Mouse (Mus musculus) kidney, embryonic 14.5 days (tissue): ENCODE results near the gene Polm. TPM values are rescaled to one million over a fixed set of nuclear protein-coding genes. Genes with fewer than 3 reads are reported as not detected.
A peak's percentile ranks its signal among the peaks of the same experiment; 100 is the strongest.

ENCODE experiments used
- ATAC-seq: fragments of 200-750 bp; cut with Nextera tagmentation; 2 replicates; pipeline ENCODE4 v1.8.0; 2017; ENCODE audit warnings: moderate number of reproducible peaks, mild to moderate bottlenecking, moderate TSS enrichment, moderate library complexity; ENCODE audit not compliant: low FRiP score, low TSS enrichment
- H3K27ac ChIP-seq: fragments of 300-500 bp; sonication (generic); 2 replicates; pipeline ENCODE4 v1.5.1; 2014; ENCODE audit warnings: low read depth, mild to moderate bottlenecking, low read length, moderate library complexity, mixed read lengths
- H3K27me3 ChIP-seq: fragments of 300-500 bp; sonication (generic); 2 replicates; pipeline ENCODE4 v1.6.1; 2014; ENCODE audit warnings: mild to moderate bottlenecking, low read length; ENCODE audit not compliant: control insufficient read depth, insufficient read depth
- H3K36me3 ChIP-seq: fragments of 300-500 bp; sonication (generic); 2 replicates; pipeline ENCODE4 v1.6.1; 2014; ENCODE audit warnings: low read length, mixed read lengths; ENCODE audit not compliant: control insufficient read depth, insufficient read depth
- H3K4me1 ChIP-seq: fragments of 300-500 bp; sonication (generic); 2 replicates; pipeline ENCODE4 v1.6.1; 2014; ENCODE audit warnings: low read length, mixed read lengths; ENCODE audit not compliant: control insufficient read depth, insufficient read depth
- H3K4me2 ChIP-seq: fragments of 300-500 bp; sonication (generic); replicated peaks from 2 replicates; pipeline ENCODE4 v1.6.1; 2014; ENCODE audit warnings: low read depth, mild to moderate bottlenecking, low read length
- H3K4me3 ChIP-seq: fragments of 300-500 bp; sonication (generic); 2 replicates; pipeline ENCODE4 v1.5.1; 2014; ENCODE audit warnings: mild to moderate bottlenecking, low read length
- H3K9ac ChIP-seq: fragments of 300-500 bp; sonication (generic); 2 replicates; pipeline ENCODE4 v1.6.1; 2014; ENCODE audit warnings: low read depth, mild to moderate bottlenecking, low read length, moderate library complexity
- H3K9me3 ChIP-seq: fragments of 300-500 bp; sonication (generic); 2 replicates; pipeline ENCODE4 v1.6.1; 2016; ENCODE audit warnings: low read length; ENCODE audit not compliant: control insufficient read depth
- WGBS: fragments of 180-500 bp; shearing (Covaris S2); extraction: QIAGEN DNeasy Blood & Tissue Kit; methylation state at CpG from one replicate; pipeline ENCODE4 v1.1.7; 2014; 5-methylcytosine and 5-hydroxymethylcytosine counted together
- polyA plus RNA-seq: library from polyadenylated mRNA; unstranded; fragments of >200 nt; fragmentation: Nextera tagmentation; extraction: Ambion mirVana; gene quantifications from 2 replicates; pipeline ENCODE4 v1.2.1, GENCODE M21; 2014

Polm gene
- polyA plus RNA-seq, 1 experiment from 2014 or later: 9.1 TPM

DNA sequence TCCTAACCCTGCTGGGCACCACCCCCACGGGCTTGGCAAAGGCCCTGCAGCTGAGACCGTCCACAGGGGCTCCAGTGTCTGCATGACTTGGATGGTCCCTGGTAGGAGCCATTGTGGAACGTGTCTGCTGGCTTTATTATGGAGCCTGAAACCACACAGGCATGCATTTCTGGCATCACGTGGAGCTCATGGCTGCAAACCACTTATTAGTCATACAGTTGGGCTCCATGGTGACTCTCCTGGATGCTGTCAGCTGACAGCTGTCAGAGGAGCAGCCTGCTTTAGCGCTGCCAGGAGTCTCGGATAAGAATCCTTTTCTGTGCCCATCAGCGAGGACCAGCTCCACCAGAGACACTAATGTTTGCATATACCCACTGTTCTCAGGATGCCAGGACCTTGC, 42.1 kb downstream of the Polm start:
- H3K27ac ChIP-seq: no peak overlapping the region
- no peaks in the 10 kb centered on the region for H3K27me3 ChIP-seq
- H3K9ac ChIP-seq: no peak overlapping the region
- no peaks in the 10 kb centered on the region for H3K9me3 ChIP-seq
- H3K4me1 ChIP-seq: no peaks in the 10 kb centered on the region; the same call in 1 of the 2 replicates
- H3K4me2 ChIP-seq: no peak overlapping the region
- H3K36me3 ChIP-seq: peaks cover 86% of the 10 kb centered on the region
- ATAC-seq: no peak
- 90% methylated on average over 7 of the region's 7 CpGs for WGBS
- no peak overlapping the region for H3K4me3 ChIP-seq

DNA sequence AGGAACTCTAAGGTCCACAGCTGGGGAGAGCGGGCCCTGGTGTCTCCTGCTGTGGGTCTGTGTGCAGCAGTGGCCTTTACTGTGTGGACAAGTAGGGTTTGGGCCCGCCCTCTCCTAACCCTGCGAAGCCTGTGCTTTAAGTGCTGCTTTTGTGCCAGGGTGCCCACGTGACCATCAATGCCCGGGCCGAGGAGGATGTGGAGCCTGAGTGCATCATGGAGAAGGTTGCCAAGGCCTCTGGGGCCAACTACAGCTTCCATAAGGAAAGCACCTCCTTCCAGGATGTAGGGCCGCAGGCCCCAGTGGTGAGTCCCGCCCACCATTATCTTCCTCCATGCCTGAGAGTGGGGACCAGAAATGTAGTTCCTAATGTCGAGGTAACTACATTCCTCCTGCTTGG, 42.5 kb downstream of the Polm start:
- Histone ChIP-seq H3K9me3 (no peaks in the 10 kb centered on the region), H3K27me3 (no peaks in the 10 kb centered on the region), H3K4me1 (no peaks in the 10 kb centered on the region; the same call in 1 of the 2 replicates), H3K4me3 (no peak overlapping the region), H3K36me3 (peaks cover 85% of the 10 kb centered on the region), H3K4me2 (no peak overlapping the region), H3K9ac (no peak overlapping the region), H3K27ac (no peak overlapping the region)
- 82% methylated on average over 9 of the region's 9 CpGs for WGBS
- ATAC-seq: no peak

DNA sequence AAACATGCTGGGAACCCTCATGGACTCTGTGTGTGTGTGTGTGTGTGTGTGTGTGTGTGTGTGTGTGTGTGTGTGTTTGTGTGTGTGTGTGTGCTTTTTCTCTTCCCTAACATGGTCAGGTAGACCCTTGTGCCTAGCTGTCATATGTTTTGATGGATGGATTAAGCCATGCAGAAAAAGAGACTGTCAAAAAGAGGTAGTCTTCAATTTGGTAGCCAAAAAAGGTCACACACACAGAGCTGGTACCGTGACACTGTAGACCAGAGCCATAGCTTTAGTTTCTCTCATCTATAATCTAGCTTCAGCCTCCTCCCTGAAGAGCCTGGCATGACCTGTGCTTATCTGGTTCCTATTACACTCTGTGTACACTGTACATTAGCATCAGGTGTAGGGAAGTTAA, 47.4 kb downstream of the Polm start:
- no peak overlapping the region for H3K9ac ChIP-seq
- no peak overlapping the region for H3K4me3 ChIP-seq
- H3K27me3 ChIP-seq: no peaks in the 10 kb centered on the region
- WGBS: 100% methylated on average over 1 of the region's 1 CpGs
- no peak overlapping the region for H3K4me2 ChIP-seq
- peaks cover 44% of the 10 kb centered on the region for H3K36me3 ChIP-seq
- H3K9me3 ChIP-seq: no peaks in the 10 kb centered on the region
- peaks cover 14% of the 10 kb centered on the region for H3K4me1 ChIP-seq
- no peak overlapping the region for H3K27ac ChIP-seq
- no peak for ATAC-seq

DNA sequence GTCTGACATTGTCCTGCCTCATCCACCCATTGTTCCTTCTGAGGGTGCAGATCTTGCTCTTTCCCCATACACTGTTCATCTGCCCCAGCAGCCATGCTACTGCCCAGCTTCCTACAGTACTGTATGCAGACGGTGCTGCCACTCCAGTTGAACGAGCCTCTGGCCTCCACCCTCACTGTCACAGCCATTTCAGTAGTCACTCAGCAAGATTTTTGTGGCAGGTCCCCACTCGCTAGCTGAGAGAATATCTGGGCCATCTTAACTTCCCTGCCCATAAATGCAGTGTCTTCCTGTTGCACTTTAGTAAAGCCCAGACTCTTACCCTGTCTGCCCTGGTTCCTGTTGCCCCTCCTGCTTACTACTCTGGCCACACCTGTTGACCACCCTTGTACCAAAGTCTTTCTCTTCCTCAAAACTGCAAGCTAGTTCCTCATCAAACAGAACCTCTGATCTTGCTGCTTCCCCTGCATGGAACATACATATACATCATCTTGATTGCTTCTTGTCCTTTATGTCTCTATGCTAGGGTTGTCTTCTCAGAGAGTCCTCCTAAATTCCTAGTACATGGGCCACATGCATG, 48.0 kb downstream of the Polm start:
- H3K4me2 ChIP-seq: peak overlapping the region; percentile 73
- 0 out of 2 replicates have a peak overlapping the region, but pooled peaks have one; percentile 67 for H3K9ac ChIP-seq
- peaks cover 38% of the 10 kb centered on the region for H3K36me3 ChIP-seq
- no peaks in the 10 kb centered on the region for H3K27me3 ChIP-seq
- H3K4me3 ChIP-seq: peak overlapping the region; percentile 58; the same call in 1 of the 2 replicates
- ATAC-seq: no peak
- peaks cover 14% of the 10 kb centered on the region for H3K4me1 ChIP-seq
- 80% methylated on average over 3 of the region's 3 CpGs for WGBS
- no peaks in the 10 kb centered on the region for H3K9me3 ChIP-seq
- no peak overlapping the region for H3K27ac ChIP-seq

DNA sequence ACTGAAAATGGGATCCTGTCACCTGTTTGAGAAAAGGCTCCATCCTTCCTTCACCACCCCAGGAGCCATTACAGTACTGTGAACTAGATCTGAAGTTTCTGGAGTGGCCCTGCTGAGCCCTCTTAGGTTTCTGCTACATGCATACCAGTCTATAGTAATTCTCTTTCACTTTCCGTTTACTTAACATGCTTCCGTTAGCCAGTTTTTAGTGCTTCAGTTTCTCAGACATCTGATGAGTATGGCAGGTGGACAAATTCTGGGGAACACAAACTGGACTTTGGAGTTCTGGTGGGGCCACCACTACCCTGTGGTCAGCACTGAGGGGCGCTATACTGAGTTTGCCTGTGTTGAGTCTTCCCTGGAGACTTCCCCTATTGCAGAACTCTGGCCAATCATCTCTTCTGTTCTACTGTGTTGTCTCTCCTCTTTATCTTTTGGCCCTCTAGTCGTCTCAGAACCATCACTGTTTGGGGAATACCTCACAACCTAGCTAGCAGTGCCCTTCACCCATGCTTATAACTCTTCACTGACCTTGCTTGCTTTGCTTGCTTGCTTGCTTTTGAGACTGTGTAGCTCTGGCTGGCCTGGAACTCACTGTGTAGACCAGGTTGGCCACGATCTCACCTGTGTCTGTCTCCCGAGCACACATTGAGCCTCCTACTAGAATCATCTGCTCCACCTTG, 48.6 kb downstream of the Polm start:
- peak overlapping the region; percentile 79 for H3K27ac ChIP-seq
- H3K4me1 ChIP-seq: peaks cover 14% of the 10 kb centered on the region
- H3K4me3 ChIP-seq: peak overlapping the region; percentile 58
- H3K4me2 ChIP-seq: peak overlapping the region; percentile 73
- no peaks in the 10 kb centered on the region for H3K27me3 ChIP-seq
- H3K9ac ChIP-seq: peak overlapping the region; percentile 67
- 66% methylated on average over 6 of the region's 6 CpGs for WGBS
- no peak for ATAC-seq
- peaks cover 31% of the 10 kb centered on the region for H3K36me3 ChIP-seq
- no peaks in the 10 kb centered on the region for H3K9me3 ChIP-seq

DNA sequence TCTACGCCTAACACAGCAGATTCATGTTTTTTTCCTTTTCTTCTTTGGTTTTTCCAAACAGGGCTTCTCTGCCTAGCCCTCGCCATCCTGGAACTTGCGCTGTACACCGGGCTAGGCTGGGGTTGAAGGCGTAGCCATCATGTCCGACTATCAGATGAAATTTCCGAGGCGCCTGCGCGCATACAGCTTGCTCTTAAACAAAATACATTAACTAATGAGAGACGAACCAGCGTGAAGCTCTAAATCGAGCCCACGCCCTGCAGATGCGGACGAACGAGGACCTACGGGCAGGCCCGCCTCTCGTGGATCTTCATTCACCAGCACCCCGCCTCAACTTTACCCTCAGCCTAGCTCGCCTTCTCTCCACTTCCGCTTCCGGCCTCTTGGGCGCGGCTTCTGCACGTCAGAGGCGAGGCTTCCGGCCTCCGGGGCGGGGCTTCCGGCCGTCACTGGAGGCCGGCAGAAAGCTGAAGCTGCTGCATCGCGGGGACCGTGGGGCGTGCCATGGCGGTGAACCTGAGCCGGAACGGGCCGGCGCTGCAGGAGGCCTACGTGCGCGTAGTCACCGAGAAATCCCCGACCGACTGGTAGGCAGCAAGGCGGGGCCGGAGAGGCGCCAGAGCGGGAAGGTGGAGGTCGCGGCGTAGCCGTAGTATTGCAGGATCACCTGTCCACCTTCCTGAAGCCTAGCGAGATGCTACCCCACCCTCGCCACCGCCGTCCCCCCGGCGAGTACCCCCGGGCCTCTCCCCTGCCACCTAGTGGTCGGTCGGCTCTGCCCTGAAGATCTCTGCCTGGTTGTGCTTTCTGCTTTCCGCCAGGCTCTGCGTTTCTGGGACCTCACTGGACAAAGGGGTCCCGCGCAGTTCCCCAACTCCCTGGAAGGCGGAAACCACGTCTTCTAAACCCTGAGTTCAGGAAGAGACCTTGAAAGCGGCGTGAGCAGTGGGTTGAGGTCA, 49.5 kb downstream of the Polm start, which contains the start of gene Dbnl:
TSS of gene Dbnl (plus strand) at position 433 of the 959 bp plus-strand sequence.
- Histone ChIP-seq H3K27me3 (no peaks in the 10 kb centered on the region), H3K4me1 (peaks cover 14% of the 10 kb centered on the region), H3K9ac (peak within 1 kb of the TSS; percentile 67), H3K4me2 (peak within 1 kb of the TSS; percentile 73), H3K4me3 (peak within 1 kb of the TSS; percentile 58), H3K27ac (peak within 1 kb of the TSS; percentile 79), H3K9me3 (no peaks in the 10 kb centered on the region), H3K36me3 (peaks cover 23% of the 10 kb centered on the region)
- ATAC-seq: peak; percentile 96
- WGBS: under 1% methylated on average over 74 of the region's 74 CpGs

DNA sequence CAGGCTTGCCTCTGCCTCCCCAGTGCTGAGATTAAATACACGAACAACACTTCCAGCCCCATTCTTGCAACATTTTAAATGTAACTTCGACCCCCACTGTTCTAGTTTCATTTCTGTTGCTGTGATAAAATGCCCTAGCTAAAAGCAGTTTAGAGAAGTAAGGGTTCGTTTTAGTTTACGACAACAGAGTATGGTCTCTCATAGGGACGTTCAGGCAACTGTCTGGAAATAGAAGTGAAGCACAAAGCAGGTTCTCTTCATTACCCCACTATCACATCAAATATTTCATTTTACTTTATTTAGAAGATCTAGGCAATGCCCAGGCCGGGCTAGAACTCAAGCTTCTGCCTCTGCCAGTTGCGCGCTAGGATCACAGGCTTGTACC, 50.2 kb downstream of the Polm start:
- H3K4me3 ChIP-seq: peak overlapping the region; percentile 58
- H3K4me1 ChIP-seq: peaks cover 14% of the 10 kb centered on the region
- peak overlapping the region; percentile 73 for H3K4me2 ChIP-seq
- 39% methylated on average over 8 of the region's 8 CpGs for WGBS
- H3K36me3 ChIP-seq: peaks cover 19% of the 10 kb centered on the region
- H3K27ac ChIP-seq: peak overlapping the region; percentile 79
- no peak for ATAC-seq
- H3K27me3 ChIP-seq: no peaks in the 10 kb centered on the region
- H3K9ac ChIP-seq: peak overlapping the region; percentile 67
- no peaks in the 10 kb centered on the region for H3K9me3 ChIP-seq

DNA sequence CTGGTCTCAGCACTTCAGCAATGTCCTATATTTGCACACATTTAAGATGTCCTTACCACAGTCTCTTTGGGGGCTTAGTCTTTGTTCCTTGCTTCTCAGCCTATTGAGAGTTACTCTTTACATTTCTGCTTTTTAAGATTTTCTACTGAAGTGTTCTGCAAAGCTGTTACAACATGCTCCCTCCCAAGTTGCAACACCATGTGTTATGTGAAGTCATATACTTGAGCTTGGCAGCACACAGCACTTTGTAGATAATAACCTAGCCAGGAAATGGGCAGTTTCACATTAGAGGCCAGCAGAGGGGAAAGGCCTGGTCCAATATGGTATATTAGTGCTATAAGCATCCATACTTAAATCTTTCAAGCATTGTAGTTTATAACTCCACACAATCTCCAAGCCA, 52.1 kb downstream of the Polm start:
- Histone ChIP-seq H3K27ac (no peak overlapping the region), H3K27me3 (no peaks in the 10 kb centered on the region), H3K4me1 (peaks cover 14% of the 10 kb centered on the region), H3K9me3 (no peaks in the 10 kb centered on the region), H3K36me3 (0 out of 2 replicates have a peak, but pooled peaks cover 2% of the 10 kb centered on the region), H3K9ac (no peak overlapping the region), H3K4me3 (no peak overlapping the region), H3K4me2 (no peak overlapping the region)
- ATAC-seq: no peak
